Mouse (Mus musculus): Measurements from ENCODE around the gene Gm20828. TPM values are rescaled to one million over a fixed set of nuclear protein-coding genes. Genes with fewer than 3 reads are reported as not detected.
"Not testable (repeated sequence)": the region's sequence is repeated elsewhere in the genome, so short reads cannot be mapped to it uniquely, and the experiment has no call there.

Gm20828 gene
- polyA plus RNA-seq (2012; rRNA removed) = not detected in 2 replicates

- DNase-seq (ENCODE audit: low spot score) = not testable (repeated sequence)
These were observed at the start of gene Gm20828 for GRCm38 (mm10) chrY:11199274-11199673. Gene Gm20828 (minus strand): TSS chrY:11199374.
